Mouse (Mus musculus) frontal cortex, postnatal 36 days (tissue): Measurements from ENCODE around the gene Atp1b3.
"Not testable (repeated sequence)": the region's sequence is repeated elsewhere in the genome, so short reads cannot be mapped to it uniquely, and the experiment has no call there.

Experiments used
- DNase-seq, 2 experiments: peaks; one replicate each; pipeline ENCODE4 v3.0.0; 2022; ENCODE audit warnings: low spot score in 2 of 2

Atp1b3 gene

DNA sequence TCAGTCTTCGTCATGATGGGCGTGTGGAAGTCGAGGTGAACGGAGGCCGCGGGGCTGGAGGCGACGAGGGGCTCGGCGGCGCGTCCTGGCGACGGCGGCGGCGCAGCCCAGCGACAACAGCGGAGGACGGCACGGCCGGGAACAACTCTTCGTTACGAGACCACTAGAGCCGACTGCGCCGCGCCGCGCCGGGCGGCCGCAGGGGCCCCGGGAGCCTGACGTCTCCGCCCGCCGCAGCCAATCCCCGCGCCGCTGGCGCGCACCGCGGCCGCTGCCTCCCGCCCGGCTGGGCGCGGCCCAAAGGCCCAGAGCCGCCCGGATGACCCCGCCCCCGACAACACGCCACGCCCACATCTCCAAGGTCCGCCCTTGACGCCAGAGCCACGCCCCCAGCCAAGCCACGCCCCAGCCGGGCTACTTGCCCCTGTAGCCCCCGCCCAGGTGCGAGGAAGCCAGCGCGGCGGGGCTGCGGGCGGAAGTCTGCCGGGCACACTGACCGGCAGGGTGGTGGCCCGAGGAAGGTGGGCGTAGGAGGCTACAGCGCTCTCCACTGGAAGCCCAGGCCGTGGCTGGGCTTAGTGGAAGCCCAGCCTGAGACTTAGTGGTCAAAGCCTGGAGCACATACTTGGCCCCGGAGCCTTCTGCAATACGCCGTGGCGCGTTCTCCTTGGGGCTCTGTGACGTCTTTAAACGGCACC lies at the start of gene Atp1b3:
TSS of gene Atp1b3 (minus strand) at position 302 of the 698 bp plus-strand sequence.
- DNase-seq: peak; percentile 98 to 99

DNA sequence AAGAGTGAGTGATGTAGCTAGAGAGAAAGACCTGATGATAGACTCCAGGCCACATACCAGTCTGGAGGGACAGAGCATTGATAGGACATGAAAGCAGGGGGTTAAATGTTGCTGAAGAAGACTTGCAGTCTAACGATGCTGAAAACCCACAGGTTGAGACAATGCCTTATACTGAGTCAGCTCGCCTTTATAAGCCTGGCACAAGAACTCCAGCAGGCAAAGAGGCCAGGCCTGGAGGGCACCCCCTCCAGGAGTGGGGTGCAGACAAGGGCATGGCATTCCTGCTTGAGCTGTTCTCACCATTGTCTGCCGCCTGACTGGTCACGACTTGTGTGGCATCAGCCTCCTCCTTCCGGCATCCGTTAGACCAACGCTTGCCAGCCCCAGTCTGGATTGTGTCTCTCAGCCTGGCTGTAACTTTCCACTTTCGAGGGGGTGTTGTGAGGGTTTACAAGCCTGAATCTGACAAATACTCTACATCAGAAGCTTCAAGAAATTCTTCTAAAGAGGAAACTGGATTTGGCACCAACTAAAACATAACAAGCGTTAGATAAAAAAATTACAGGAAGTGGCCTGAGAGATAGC lies 48.7 kb upstream of the Atp1b3 start:
- peak in 1 of 2 experiments; percentile 33 for DNase-seq

DNA sequence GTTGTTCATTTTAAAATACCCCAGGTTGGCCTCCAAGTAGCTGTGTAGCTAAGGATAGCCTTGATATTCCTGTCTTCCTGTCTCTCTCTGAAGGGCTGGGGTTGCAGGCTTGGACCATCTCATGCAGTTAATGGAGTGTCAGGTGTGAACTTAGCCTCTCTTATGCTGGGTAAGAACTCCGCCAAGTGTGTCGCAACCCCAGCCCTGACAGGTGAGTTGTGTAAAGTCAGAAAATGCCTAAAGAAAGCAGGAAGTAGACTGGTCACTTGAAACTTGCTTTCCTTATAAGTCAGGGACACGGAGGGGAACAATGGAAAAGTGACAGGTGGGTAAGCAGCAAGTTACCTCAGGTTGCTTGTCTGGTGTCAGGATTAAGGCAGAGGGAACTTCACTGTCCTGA lies 40.1 kb upstream of the Atp1b3 start:
- DNase-seq: no peak

DNA sequence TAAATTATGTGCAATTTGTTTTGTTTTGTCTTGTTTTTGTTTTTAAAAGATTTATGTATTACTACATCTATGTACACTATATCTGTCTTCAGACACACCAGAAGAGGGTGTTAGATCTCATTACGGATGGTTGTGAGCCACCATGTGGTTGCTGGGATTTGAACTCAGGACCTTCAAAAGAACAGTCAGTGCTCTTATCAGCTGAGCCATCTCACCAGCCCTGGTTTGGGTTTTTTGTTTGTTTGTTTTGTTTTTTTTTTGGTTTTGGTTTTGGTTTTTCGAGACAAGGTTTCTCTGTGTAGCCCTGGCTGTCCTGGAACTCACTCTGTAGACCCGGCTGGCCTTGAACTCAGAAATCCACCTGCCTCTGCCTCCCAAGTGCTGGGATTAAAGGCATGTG lies 35.7 kb upstream of the Atp1b3 start:
- not testable (repeated sequence) for DNase-seq

DNA sequence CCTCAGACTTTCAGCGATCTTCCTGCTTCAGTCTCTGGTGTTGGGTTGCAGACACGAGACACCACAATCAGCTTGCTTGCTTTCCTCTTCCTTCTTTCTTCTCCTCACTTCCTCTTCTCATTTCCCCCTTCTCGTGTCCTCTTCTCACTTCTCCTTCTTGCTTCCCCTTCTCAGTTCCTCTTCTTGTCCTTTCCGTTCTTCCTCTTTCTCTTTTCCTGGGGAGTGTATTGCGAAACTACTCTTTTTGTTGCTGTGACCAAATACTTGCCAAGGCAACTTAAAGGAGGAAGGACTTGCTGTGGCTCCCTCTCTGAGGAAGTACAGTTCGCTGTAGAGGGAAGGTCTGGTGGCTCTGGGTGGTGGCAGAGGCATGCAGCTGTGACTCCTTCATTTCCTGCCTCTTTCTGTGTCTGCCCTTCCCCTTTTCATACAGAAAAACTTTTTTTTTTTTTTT lies 35.2 kb upstream of the Atp1b3 start:
- no peak for DNase-seq

DNA sequence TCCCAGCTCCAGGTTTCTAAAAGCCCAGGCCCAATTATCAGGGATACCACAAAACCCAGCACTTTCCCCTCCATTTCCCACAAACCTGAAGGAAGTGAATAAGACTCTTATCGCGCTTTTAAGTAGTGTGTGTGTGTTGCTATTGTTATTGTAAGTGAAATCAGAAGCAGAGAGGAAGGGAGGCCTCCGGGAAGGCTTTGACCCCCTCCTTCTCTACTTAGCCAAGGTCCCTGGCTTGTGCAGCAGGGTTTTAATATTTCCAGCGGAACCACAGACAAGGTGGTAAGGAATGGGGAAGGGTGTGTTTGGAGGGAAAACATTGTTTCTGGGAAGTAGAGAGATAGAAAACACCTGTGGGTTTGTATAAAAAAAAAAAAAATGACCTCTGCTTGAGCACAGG lies 34.4 kb upstream of the Atp1b3 start:
- no peak for DNase-seq

DNA sequence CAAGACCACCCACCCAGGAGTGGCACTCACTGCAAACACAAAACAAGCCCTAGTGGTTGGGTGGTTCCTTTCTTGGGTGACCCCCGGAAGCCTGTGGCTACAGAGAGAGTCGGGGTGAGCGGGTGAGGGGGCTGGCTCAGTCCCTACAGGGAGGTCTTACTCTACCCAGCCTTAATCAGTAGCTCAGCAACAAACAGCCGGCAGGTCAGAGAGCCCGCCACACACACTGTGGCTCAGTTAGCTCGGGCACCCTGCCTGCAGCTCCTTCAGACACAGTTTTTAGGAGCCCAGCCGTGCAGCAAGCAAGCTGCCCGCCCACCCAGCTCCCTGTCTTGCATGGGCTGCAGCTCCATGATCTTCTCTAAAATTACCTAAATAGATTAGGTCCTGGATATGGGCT lies 33.9 kb upstream of the Atp1b3 start:
- DNase-seq: no peak

DNA sequence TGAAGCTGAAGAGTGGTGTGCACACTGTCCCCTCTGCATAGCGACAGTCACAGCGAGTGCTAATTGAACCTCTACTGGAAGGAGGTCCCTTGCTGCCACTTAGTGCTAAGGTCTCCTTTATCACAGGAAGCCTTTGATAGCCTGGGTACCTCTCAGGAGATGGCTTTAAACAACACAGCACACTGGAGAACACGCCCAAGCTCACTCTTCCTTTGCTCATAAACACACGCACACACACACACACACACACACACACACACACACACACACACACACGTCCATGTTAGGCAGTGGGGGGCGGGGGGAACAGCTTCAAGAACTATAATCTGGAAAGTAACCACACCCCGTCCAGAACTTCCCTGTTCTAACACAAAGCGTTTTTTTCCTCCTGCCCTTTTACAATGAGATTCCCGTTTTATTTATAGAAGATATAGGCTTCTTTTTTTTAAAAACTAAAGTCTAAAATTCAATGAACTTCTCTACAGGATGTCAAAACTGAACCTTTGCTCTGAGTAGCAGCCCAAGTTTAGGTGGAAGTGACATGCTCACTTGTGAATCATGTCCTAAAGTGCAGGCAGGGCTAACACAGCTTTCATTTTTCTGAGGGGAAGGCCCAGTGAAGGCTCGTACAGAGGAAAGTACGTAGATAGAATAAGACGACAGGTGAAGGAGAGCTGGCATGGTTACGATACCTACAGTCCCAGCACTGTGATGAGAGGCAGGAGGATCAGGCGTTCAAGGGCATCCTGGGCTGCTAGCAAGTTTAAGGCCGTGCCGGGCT lies 30.9 kb upstream of the Atp1b3 start:
- no peak for DNase-seq

DNA sequence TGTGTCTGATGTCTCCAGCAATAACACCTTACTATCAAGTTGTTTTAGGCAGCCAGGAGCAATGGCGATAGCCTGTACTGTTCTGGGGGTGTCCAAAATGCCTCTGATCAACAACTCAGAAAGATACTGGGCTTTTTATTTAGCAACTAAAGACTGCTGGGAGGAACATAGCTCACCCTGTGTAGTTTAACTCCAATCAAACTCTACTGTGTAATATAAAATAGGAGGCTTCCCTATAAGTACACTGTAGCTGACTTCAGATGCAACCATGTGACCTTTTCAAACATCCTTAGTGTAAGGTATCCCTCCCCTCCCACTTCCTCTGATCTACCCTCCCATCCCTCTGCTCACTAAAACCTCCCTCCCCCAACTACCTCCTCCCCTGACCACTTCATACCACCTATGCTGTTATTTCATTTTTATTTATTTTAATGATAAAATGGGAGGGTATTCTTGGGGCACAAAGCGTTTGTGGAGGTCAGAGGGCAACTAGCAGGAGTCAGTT lies 29.5 kb upstream of the Atp1b3 start:
- DNase-seq: no peak

DNA sequence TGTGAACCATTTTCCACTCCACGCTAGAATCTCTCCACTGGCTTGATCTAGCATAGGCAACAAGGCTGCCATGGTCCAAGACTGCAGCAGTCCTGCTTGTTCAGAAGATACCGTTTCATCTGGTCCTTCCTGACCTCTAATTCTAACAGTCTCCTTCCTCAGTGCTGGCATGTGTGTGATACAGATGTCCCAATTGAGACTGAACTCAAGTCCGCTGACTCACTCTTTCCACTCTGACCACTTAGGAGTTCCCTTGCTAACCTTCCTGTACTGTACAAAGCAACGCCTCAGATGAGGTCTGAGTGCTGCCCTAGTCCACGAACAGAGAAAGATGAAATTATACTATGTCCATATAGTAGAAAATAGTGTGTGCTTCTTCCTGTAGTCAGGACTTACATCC lies 28.9 kb upstream of the Atp1b3 start:
- DNase-seq: no peak

DNA sequence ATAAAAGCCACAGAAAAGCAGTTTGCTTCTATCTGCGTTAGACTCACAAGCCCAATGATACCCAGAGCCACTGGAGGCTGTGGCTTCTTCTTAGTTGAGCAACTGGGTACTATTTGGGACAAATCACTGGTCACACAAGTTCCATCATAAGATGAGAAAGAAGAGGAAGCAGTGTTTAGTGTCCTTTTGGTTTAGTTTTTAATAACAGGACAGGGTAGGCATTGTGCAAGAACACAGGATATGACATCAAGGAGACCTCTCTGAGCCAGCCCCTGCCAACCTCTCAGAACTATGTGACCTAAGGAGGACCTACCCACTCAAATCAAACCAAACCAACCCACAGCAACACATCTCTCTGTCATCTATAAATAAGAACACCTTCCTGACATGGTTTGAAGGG lies 27.7 kb upstream of the Atp1b3 start:
- DNase-seq: no peak

DNA sequence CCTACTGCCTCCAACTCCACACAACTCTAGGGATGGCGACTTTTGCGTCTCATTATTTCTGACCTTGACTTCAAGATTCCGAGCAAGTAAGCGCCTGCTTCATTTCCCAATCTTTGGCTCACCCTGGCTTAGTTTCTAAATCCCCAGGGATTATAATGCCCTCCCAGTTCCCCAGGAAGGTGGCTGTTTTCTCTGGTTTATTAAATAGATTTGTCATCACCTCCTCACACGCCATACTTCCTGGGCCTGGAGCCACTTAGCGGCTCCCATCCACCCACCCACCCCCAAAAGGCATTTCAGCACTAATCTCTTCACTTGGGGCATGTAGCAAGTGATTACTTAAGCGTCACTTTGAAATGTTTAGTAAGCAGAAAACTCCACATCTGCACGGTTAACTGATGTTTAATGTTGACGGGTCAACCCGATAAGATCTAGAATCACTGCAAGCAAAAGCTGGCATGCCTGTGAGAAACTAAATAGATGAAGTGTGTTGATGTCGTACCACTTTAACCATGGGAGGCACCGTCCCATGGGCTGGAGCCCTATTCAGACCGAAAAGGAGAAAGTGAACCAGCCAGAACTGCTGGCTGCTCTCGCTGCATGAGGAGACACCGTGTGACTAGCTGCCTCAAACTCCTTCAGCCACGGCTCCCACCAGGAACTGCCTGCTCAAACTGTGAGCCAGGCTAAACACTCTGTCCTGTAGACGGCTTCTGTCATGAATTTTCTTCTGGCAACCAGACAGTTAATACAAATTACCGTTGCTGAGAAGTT lies 19.7 kb upstream of the Atp1b3 start:
- DNase-seq: no peak

DNA sequence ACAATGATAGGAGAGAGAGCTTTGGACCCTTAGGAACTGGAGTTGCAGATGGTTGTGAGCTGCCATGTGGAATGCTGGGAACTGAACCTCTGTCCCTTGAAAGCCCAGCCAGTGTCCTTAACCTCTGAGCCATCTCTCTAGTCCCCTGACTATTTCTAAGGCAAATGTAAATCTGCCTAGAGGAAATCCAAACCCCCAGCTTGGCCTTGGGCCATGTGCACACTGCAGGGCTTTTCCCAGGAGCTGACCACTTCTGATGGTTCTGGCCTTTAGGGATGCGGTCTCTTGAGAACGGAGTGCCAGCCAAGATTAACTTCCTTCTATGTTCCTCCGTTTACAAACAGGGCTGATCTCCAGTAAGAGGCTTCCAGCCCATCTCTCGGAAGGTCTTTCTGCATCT lies 18.5 kb upstream of the Atp1b3 start:
- DNase-seq: no peak

DNA sequence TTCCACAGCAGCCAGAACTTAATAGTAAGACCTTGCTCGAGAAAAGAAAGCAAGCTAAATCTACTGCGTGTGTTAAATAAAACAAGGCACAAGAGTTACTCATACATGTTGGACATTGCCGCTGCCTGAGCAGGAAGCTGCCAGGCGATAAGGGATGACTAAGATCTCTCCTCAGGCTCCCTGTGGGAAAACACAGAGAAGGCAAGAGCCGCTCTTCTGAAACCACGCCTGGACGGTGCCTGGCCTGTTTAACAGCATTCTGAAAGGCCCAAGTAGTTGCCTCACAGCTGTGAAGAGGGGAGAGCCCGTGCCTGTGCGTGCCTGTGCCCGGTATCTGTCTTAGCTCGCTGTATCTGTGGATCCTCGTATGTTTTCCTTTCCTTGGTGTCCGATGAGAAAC lies 17.2 kb upstream of the Atp1b3 start:
- DNase-seq: no peak

DNA sequence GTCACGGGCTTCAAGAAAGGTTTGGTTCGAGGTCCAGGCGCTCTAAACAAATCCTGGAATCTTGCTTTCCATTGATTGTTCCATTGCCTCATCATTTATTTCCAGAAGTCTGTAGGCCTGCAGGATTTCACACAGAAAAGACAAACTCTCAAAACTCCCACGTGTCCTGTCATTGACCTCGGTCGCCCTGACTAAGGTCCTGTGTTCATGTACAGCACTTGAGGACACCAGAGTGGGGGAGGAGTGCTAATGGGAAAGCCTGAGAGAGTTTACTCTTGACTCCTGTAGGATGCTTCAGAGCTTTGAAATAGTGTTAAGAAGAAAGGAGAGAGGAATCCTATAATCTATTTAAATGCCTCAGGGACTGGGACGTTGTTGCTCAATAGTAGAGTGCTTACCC lies 15.3 kb upstream of the Atp1b3 start:
- DNase-seq: no peak

DNA sequence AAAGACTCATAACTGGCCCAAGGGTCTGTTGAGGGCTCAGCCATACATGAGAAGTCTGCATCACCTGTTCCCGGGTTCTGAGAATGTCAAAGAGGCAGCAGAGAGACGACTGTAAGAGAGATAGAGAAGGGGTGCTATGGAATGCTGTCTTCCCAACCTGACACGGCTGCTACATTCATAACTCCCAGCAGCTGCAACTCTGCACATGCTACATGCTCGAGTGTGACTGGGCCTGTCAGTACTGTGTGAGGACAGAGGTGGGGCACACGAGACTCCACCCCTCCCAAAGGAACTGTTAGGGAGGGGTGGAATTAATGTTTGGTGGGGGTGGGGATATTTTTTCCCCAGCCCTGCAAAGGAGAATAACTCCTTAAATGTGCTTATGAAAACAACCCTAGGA lies 14.5 kb upstream of the Atp1b3 start:
- no peak for DNase-seq

DNA sequence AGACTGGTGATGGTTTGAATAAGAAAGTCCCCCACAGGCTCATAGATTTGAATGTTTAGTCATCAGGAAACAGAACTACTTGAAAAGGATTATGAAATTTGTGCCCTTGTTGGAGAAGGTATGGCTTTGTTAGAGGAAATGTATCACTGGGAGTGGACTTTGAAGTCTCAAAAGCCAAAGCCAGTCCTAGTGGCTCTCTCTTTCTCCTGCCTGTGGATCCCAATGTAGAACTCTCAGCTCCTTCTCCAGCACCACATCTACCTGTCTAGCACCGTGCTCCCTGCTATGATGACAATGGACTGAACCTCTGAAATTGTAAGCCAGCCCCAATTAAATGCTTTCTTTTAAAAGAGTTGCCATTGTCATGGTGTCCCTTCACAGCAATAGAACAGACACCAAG lies 12.9 kb upstream of the Atp1b3 start:
- no peak for DNase-seq

DNA sequence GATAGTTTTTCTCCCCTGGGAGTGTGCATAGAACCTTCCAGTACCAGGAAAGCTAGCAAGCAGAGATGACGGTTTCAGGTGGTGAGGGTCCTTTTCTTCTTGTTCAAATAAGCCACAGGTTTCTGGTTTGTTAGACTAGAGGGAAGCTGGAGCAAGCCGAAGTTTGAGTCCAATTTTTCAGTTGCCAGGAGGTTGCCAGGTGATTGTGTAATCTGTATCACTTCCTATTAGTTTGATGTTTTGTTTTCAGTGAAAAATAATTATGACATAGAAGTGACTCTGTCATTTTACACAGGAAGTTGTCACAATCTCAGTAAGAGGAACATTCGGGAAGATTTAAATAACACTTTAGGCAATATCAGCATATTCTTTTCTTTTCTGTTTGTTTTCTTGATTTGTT lies 11.6 kb upstream of the Atp1b3 start:
- no peak for DNase-seq

DNA sequence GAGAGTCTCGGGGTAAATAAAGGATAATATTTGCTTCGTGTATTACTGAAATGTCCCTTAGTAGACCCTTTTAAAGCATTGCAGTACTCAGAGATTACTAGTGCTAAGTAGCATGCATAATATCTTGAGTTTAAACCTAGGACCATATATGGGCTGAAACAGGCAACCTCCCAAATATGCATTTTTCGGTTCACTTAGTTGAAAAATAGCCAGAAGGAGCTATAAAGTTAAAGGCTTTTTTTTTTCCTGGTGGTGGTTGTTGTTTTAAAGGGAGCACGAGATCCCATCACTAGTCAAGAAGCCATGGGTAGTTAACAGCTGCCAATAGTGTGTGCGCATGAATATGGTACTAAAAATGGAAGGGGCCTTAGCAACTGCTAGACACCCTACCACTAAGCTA lies 6.8 kb upstream of the Atp1b3 start:
- DNase-seq: no peak

DNA sequence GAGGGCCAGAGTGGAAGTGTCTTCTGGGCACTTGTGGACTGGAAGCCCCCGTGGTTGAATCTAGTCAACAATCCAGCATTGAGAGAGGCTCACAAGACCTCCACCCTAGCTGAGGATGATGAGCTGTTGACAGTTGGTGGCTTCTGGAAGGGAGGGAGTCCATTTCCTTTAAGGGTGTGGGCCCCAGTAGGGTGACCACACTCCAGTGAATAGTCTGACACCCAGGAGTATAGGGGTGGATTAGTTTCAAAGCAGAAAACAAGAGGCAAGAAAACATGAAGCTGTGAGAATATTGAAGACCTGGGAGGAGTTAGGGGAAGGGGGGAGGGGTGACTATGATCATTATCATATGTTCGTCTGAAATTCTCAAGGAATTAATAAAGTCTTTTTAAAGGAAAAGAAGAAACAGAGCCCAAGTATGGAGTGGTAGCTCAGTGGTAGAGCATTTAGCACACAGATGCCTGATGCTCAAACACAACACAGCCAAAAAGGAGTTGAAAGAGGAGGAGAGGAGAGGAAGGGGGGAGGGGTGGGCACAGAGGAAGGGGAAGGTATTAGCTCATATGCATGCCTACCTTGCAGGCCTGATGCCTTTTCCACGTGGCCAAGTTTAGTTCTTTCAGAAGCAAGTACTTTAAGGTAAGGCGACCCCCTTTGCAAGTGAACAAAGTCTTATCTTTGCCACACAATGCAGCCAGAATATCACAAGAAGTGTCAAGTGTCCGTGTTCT lies 5.6 kb upstream of the Atp1b3 start:
- no peak for DNase-seq

DNA sequence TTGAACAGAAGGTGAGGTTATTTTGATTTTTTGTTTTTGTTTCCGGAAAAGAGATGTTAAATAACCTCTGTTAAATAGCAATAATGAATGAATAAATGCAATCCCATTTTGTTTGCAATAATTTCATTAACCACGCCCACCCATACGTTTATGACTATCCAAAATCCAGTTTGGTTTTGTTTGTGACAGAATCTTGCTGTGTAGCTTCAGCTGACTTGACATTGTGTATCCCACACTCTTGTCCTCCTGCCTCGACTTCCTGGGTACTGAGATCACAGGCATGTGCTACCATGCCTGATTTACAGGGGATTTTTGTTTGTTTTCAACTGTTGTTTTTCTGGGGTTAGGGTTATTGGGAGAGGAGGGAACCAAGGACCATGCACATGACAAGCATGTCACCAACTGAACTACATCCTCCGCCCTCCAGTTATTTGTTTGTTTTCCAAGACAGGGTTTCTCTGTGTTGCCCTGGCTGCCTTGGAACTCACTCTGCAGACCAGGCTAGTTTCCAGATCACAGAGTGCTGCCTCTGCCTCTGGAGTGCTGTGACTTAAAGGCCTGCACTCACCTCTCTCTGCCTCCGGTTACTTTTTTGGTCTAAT lies 1.1 kb upstream of the Atp1b3 start:
- no peak for DNase-seq
